Mouse (Mus musculus): Measurements from ENCODE around the gene Usp53. TPM values are rescaled to one million over a fixed set of nuclear protein-coding genes. Genes with fewer than 3 reads are reported as not detected.

Usp53 gene
- polyA plus RNA-seq, 1 experiment from 2014 or later: 9.6 TPM

- H3K9me3 ChIP-seq (ENCODE audit: low read length): no peaks in the 10 kb centered on the region
- no peak for ATAC-seq
- H3K9ac ChIP-seq (replicated peaks; ENCODE audit: low read depth): no peak within 1 kb of the TSS
- no peak within 1 kb of the TSS for H3K27ac ChIP-seq (ENCODE audit: low read length)
- no peaks in the 10 kb centered on the region for H3K27me3 ChIP-seq (replicated peaks; ENCODE audit: insufficient read depth, low read length)
- no peaks in the 10 kb centered on the region for H3K36me3 ChIP-seq (ENCODE audit: insufficient read depth, low read length)
- DNase-seq (ENCODE audit: low spot score): no peak
- no peak within 1 kb of the TSS for H3K4me3 ChIP-seq (ENCODE audit: low read depth, low read length)
- WGBS: 82% methylated on average over 8 of the region's 8 CpGs
- no peak within 1 kb of the TSS for H3K4me2 ChIP-seq (replicated peaks; ENCODE audit: low read depth, low read length)
- peaks cover 3% of the 10 kb centered on the region; the same call in 1 of the 2 replicates for H3K4me1 ChIP-seq (ENCODE audit: insufficient read depth, low read depth, low read length)
- TF ChIP-seq EP300 (IDR thresholded peaks at IDR 0.05) (no peak), CTCF (IDR thresholded peaks at IDR 0.05) (no peak)
Observed at GRCm38 (mm10) chr3:122919260-122919659, 65.0 kb downstream of the Usp53 start, which contains the start of gene Gm10959. Gene Gm10959 (minus strand): TSS chr3:122919360.

DNA sequence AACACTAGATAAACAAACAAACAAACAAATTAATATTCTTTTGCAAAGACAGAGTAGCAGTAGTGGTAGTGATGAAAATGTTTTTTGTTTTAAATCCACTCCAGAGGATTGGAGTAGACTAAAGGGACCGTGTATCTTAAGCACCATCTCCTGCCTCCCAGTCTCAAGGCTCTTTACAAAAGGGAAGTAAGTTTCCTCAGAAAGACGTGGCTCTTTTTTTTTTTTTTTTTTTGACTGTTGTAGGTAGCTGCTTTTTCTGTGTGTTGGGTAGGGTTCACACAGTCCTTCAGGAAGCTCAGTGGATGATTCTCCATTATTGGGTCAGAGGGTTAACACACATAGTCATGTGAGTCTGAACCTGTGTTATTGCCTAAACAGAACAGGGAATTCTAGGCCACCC lies 65.6 kb downstream of the Usp53 start:
- Histone ChIP-seq H3K9me3 (ENCODE audit: low read length) (no peaks in the 10 kb centered on the region), H3K9ac (replicated peaks; ENCODE audit: low read depth) (no peak overlapping the region), H3K4me3 (ENCODE audit: low read depth, low read length) (no peak overlapping the region), H3K4me1 (ENCODE audit: insufficient read depth, low read depth, low read length) (peaks cover 3% of the 10 kb centered on the region; the same call in 1 of the 2 replicates), H3K27me3 (replicated peaks; ENCODE audit: insufficient read depth, low read length) (no peaks in the 10 kb centered on the region), H3K36me3 (ENCODE audit: insufficient read depth, low read length) (no peaks in the 10 kb centered on the region), H3K4me2 (replicated peaks; ENCODE audit: low read depth, low read length) (no peak overlapping the region), H3K27ac (ENCODE audit: low read length) (no peak overlapping the region)
- WGBS: 40% methylated on average over 2 of the region's 2 CpGs
- DNase-seq (ENCODE audit: low spot score): no peak
- TF ChIP-seq CTCF (IDR thresholded peaks at IDR 0.05) (no peak), EP300 (IDR thresholded peaks at IDR 0.05) (no peak)
- no peak for ATAC-seq

DNA sequence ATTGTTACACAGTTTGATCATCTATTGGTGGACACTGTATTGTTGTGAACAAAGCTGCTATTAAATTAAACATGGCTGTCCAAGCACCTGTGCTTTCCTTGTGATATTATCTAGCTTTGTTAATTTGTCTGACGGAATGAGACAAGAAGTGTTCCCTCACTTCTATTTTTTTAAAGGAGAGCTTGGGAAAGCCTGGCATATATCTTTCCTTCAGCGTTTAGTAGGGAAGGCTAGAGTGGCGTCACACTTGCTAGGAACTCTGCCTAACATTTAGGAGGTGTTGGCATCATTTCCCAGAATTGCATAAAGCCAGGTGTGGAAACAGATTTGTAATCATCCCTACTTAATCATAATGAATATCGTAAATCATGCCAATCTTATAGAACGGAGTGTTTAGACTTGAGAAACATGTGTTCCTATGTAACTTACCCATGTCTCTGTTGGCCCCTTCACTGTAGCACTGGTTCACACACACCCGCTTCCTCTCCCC lies 68.1 kb downstream of the Usp53 start:
- H3K36me3 ChIP-seq (ENCODE audit: insufficient read depth, low read length): no peaks in the 10 kb centered on the region
- no peaks in the 10 kb centered on the region for H3K27me3 ChIP-seq (replicated peaks; ENCODE audit: insufficient read depth, low read length)
- WGBS: 70% methylated on average over 6 of the region's 6 CpGs
- no peak overlapping the region for H3K4me3 ChIP-seq (ENCODE audit: low read depth, low read length)
- TF ChIP-seq EP300 (IDR thresholded peaks at IDR 0.05): no peak
- TF ChIP-seq CTCF (IDR thresholded peaks at IDR 0.05): no peak
- peaks cover 3% of the 10 kb centered on the region; the same call in 1 of the 2 replicates for H3K4me1 ChIP-seq (ENCODE audit: insufficient read depth, low read depth, low read length)
- H3K9ac ChIP-seq (replicated peaks; ENCODE audit: low read depth): no peak overlapping the region
- H3K27ac ChIP-seq (ENCODE audit: low read length): no peak overlapping the region
- H3K4me2 ChIP-seq (replicated peaks; ENCODE audit: low read depth, low read length): no peak overlapping the region
- H3K9me3 ChIP-seq (ENCODE audit: low read length): no peaks in the 10 kb centered on the region
- DNase-seq (ENCODE audit: low spot score) (no peak), ATAC-seq (no peak)

DNA sequence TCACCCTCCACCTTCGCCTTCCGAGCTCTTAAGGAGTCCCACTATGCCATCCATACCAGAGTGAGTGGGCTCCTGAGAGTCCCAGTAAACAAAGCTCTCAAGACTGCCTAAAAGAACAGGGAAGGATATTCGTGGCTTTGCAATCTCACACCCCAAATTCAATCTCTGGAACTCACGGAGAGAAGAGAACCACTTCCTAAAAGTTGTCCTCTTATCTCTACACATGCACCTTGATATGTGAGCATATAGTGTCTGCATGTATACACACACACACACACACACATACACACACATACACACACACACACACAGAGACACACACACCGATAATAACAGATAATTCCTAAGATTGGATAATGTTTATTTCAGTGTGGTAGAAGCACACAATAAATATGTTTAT lies 68.8 kb downstream of the Usp53 start:
- Histone ChIP-seq H3K9ac (replicated peaks; ENCODE audit: low read depth) (no peak overlapping the region), H3K4me2 (replicated peaks; ENCODE audit: low read depth, low read length) (no peak overlapping the region), H3K27ac (ENCODE audit: low read length) (no peak overlapping the region), H3K27me3 (replicated peaks; ENCODE audit: insufficient read depth, low read length) (no peaks in the 10 kb centered on the region), H3K9me3 (ENCODE audit: low read length) (no peaks in the 10 kb centered on the region), H3K4me3 (ENCODE audit: low read depth, low read length) (no peak overlapping the region), H3K4me1 (ENCODE audit: insufficient read depth, low read depth, low read length) (no peaks in the 10 kb centered on the region), H3K36me3 (ENCODE audit: insufficient read depth, low read length) (no peaks in the 10 kb centered on the region)
- ATAC-seq (no peak), DNase-seq (ENCODE audit: low spot score) (no peak)
- TF ChIP-seq CTCF (IDR thresholded peaks at IDR 0.05): no peak
- TF ChIP-seq EP300 (IDR thresholded peaks at IDR 0.05): no peak
- WGBS: 75% methylated on average over 5 of the region's 5 CpGs

DNA sequence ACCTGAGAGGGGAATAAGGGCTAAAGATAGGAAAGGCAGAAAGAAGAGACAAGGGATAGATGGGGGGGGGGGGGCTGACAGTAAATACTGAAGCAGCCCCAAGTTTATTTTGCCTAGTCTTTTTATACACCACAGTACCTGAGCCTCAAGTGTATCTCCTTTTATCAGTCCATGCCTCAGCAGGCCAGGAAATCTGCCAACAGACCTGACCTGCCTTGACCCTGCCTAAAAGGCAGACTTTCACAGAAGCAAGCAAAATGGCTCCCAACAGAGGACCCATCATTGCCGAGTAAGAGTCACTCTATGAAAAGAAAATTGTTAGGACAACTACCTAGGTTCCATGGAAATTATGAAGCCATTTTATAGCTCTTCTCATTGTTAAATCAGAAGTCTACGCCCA lies 76.5 kb downstream of the Usp53 start:
- 84% methylated on average over 2 of the region's 2 CpGs for WGBS
- Histone ChIP-seq H3K9me3 (ENCODE audit: low read length) (no peaks in the 10 kb centered on the region), H3K4me2 (replicated peaks; ENCODE audit: low read depth, low read length) (no peak overlapping the region), H3K9ac (replicated peaks; ENCODE audit: low read depth) (no peak overlapping the region), H3K36me3 (ENCODE audit: insufficient read depth, low read length) (no peaks in the 10 kb centered on the region), H3K4me3 (ENCODE audit: low read depth, low read length) (no peak overlapping the region), H3K4me1 (ENCODE audit: insufficient read depth, low read depth, low read length) (no peaks in the 10 kb centered on the region), H3K27me3 (replicated peaks; ENCODE audit: insufficient read depth, low read length) (no peaks in the 10 kb centered on the region), H3K27ac (ENCODE audit: low read length) (no peak overlapping the region)
- ATAC-seq: no peak
- TF ChIP-seq EP300 (IDR thresholded peaks at IDR 0.05) (no peak), CTCF (IDR thresholded peaks at IDR 0.05) (no peak)
- no peak for DNase-seq (ENCODE audit: low spot score)

- Histone ChIP-seq H3K9me3 (ENCODE audit: low read length) (no peaks in the 10 kb centered on the region), H3K4me1 (ENCODE audit: insufficient read depth, low read depth, low read length) (no peaks in the 10 kb centered on the region), H3K27ac (ENCODE audit: low read length) (no peak overlapping the region), H3K36me3 (ENCODE audit: insufficient read depth, low read length) (no peaks in the 10 kb centered on the region), H3K4me2 (replicated peaks; ENCODE audit: low read depth, low read length) (no peak overlapping the region), H3K27me3 (replicated peaks; ENCODE audit: insufficient read depth, low read length) (no peaks in the 10 kb centered on the region), H3K4me3 (ENCODE audit: low read depth, low read length) (no peak overlapping the region), H3K9ac (replicated peaks; ENCODE audit: low read depth) (no peak overlapping the region)
- DNase-seq (ENCODE audit: low spot score) (peak; percentile 83), ATAC-seq (peak; percentile 53)
- TF ChIP-seq EP300 (IDR thresholded peaks at IDR 0.05) (no peak), CTCF (IDR thresholded peaks at IDR 0.05) (peak; percentile 92)
- 37% methylated on average over 12 of the region's 12 CpGs for WGBS
Observed at GRCm38 (mm10) chr3:122903746-122904433, 80.4 kb downstream of the Usp53 start.

All from lung, postnatal 0 days (tissue).